Mouse (Mus musculus): ENCODE results near the gene Ube2cbp.

The Ube2cbp gene

DNA sequence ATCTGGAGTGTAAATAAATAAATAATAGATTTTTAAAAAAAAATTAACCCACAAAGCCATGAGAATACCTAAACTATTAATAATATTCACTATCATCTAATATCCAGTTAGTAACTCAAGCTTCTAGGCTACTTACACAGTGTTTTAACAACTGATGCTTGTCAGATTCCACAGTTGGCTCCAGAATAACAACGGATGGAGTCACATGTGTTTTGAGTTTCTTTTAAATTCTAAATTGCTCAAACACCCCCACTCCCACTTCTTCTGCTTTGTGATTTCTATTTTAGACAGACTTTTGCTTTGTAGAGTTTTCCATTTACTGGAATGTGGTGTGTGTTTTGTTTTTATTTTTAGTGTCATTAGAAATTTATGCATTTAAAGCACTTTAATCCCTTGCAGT, 140.0 kb downstream of the Ube2cbp start:
- DNase-seq (ENCODE audit: extremely low spot score, low spot score), result no peak

DNA sequence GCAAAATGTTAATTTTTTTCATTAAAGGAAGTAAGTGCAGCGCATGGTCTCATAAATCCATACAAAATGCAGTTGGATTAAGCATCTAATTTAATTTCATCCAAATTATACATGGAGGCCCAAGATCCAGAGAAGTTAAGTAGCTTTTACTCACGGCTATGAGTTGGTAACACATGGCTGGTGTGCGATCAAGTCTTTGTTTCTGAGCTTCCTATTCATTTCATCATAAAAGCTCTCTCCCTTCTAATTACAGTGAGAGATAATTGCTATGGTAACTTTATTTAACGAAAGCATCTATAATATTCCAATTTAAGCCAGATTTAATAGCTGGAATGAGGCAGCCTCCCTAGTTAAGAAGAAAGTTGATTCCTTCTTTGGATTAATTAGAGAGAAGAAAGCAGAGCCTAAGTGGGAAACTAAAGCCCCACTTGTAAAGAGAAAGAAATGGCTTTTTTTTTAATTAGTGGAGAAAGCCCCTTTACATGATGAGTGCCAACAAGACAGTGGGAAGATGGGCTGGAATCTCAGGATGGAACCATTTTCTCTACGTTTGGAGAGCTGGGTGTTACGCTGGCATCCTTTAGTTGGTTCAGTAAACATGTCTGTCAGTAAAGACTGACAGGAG, 145.1 kb downstream of the Ube2cbp start:
- DNase-seq (ENCODE audit: extremely low spot score, low spot score), result no peak

DNA sequence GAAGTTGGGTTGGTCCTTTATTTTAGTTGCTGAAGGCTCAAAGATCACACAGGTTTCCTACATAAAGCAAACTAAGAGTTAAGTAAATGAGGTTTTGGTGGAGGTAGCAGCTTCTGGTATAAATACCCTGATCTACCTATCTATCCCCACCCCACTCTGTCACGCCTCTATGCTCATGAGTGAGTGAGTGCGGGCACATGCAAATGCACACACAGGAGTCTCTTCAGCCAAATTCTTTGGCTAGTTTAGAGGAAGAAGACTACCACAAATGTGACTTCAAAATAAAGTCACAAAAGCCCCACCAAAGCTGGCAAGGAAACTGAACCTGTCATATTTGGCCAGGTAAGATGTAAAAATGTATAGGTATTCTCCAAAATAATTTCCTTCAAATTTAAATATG, 149.1 kb downstream of the Ube2cbp start:
- DNase-seq (ENCODE audit: extremely low spot score, low spot score), result no peak

DNA sequence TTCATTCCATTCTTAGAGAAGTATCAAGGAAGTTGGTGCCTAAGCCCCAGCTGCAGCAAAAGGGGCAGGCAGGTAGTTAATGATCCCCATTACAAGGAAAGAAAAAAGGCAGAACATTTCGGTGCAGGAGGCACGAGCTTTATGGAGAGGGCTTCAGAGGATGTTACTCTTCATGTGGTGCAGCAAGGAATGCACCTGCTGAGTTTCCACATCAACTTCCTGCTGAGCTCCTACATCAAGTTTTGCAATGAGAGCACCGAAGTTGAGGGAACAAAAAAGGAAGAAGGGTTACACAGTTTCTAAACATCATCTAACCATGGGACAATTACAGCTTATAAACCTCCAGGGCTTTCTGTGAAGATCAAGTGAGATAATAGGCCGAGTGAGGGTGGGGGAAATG, 156.1 kb downstream of the Ube2cbp start:
- no peak for DNase-seq (ENCODE audit: extremely low spot score, low spot score)

DNA sequence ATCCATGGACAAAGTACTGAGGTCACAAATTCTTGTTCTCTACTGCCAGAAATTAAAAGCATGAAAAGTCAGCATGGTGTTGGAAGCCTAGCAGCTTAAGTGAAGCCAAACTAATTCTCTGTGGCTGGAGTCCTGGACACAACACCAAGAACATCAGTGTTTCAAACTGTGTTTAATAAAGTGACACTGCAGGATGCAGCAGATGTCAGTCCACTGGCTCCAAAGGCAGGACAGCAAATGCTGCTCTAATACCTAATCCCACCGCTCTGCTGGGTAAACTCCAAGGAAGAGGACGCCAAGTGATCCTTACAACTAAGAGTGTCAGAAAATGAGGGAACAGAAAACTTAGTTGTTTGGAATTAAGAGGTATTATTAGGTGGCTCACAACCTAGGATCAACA, 158.2 kb downstream of the Ube2cbp start:
- DNase-seq (ENCODE audit: extremely low spot score, low spot score), result no peak

DNA sequence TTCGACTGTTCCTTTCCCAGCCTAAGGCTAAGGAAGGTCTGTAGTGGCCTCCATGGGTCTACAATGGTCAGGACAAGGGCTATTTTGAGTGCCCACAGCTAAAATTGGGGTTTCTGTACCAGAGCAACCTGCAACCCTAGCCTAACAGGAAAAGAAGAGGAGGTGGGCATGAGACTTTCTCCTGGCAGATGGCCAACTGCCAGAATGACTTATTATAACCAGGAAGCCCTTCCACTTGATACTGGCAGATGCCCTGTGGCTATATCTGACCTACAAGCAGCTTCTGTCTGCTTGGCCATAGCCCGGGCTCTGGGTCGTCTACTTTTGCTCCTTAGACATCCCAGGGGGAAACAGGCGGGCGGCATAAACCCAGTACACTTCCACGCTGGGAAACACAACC, 163.3 kb downstream of the Ube2cbp start:
- DNase-seq (ENCODE audit: extremely low spot score, low spot score), result no peak

DNA sequence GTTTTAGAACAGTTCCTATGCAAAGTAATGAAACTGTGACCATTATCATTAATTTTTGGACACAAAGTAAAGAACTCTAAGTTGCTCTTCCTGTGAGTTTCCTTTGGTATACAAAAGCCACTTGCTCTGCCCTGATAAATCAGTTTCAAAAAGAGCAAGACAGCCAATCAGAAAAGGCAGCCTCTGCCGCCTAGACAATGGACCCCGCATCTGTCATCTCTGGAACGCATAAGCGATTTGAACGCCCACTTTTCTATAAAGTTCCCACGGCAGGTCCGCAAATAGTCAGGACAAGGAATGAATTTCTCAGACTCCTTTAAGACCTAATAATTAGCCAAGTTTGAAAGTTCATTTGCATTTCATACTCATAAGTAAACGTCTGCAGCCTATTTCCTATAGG, 166.2 kb downstream of the Ube2cbp start:
- no peak for DNase-seq (ENCODE audit: extremely low spot score, low spot score)

DNA sequence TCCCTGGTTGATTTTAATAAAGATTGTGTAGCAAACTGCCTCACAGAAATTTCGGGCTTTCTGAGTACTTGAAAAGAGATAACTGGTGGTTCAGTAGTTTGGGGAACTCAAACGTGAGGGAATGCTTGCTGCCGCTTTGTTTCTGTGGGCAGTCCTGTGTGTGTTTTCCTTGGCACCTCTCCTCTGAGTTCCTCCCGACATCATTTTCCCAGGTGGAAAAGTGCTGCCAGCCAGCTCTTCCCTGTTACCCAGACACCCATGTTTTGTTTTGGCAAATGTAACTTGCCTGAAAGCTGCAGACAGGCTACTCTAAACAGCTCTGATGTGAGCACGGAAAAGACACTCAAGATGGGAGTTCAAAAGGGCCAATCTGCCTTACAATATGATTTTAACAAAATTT, 166.6 kb downstream of the Ube2cbp start:
- DNase-seq (ENCODE audit: extremely low spot score, low spot score), result no peak

DNA sequence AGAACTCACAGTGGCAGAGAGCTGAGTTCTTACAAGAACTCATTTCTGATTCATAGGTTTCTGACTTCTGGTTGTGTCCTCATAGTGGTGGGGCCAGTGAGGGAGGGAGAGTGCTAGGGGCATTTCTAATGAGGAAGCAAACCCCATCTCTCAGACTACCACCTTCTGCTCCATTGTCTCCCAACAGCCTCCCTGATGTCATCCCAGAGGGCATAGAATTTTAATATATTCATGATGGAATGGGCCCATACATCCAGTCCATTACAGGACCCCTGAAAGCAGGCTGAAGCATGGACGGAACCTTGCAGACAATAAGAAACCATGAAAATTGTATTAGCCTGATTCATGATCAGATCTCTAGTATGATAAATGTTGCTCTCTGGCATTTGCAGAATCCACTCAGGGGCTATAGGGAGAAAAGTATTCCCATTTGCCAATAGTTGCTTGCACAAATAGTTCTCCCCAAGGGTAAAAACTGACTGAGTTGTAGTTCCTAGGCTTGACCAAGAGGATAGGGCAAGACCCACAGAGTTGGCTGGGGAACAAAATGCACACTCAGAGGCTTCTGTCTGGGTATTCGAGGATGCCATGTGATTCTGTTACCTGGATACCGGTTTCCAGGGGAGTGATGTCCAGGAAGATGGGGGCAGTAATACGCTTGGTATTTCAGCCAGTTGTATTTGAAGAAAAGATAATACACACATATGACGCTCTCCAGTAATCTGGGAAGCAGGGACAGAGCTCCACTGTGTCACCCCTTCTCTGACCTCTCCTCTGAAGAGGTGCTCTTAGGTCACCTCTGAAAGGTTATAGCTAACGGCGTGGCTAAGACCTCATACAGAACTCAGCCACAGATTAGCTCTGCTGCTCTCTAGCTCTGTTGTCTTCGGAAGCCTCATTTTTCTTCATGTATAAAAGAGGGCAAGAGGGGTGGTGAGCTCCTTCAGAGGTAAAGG, 167.8 kb downstream of the Ube2cbp start:
- peak; percentile 11 for DNase-seq (ENCODE audit: extremely low spot score, low spot score)

DNA sequence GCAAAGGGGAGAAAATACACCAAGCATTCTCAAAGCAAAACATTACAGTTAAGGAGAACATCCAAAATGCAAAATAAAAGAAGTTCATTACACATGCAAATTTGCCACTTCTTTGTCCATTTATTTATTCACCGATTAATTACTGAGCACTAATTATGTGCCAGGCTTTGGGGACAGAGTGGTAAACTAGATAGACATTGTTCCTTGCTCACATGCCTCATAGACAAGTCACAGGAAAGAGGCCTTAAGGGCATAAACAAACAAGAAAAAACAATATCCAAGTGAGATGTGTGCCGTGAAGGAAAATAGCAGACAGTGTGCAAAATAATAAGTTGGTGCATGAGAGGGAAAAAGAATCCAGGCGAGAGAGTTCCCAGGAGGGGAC, 177.2 kb downstream of the Ube2cbp start:
- no peak for DNase-seq (ENCODE audit: extremely low spot score, low spot score)

DNA sequence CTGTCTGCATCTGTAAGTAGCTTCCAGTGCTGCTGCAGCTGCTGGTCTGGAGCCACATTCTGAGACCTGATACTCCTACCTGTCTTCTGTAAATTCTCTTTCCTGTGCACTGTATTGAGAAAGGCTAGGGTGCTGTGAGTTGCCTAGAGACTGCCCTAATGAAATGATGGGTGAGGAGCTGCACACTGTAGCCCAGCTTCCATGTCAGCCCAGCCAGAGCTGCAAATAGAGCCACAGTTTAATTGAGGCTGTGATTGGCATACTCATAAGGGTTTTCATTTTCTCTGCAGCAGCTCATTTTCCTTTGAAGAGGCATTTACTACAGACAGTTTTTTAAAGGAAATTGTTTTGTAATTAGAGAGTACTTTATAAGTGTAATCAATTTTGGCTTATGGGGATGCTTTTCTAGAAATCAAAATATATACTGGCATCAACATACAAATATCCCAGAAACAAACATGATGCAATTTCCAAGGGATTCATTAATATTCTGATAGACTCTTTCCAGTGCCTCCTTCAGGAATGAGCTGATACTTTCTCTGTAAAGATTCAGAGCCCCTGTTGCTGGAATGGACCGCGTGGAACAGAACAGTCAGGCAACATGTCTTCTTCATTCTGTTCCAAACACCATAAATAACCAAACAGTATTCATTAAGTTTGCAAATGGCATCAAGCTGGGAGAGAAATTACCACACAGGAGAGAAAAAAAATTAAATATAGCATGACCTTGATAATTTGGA, 177.8 kb downstream of the Ube2cbp start:
- DNase-seq (ENCODE audit: extremely low spot score, low spot score), result no peak

DNA sequence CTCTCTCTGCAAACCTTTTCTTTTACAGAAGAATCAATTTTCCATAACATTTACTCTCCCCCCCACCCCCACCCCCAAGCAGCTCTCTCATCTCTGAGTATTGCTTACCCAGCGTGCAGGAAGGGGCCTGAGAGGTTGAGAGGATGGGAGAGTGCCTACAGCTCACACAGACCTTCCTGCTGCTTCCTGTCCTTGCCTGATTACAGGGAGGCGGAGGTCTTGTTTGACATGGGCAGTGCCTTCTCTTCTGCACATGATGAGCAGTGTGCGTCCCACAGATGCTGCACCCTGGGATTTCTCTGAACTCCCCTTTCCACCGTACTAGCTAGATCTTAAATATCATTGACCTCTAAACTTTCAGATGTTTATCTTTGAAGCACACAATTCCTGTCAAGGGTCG, 182.2 kb downstream of the Ube2cbp start:
- DNase-seq (ENCODE audit: extremely low spot score, low spot score), result no peak

DNA sequence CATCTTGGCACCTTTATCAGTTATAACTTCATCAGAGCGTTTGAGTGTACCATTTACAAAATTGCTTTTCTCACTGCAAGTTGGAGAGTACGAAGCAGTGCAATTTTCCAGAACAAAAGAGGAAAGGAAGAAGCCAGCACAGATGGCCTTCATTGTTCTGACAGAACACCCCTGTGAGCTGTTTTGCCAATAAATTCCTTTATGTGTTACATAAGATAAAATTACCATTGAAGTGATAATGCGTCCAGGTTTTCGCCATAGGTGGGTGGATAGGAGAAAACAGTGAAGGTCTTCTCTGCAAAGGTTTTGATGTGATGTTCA, 183.6 kb downstream of the Ube2cbp start:
- DNase-seq (ENCODE audit: extremely low spot score, low spot score), result no peak

DNA sequence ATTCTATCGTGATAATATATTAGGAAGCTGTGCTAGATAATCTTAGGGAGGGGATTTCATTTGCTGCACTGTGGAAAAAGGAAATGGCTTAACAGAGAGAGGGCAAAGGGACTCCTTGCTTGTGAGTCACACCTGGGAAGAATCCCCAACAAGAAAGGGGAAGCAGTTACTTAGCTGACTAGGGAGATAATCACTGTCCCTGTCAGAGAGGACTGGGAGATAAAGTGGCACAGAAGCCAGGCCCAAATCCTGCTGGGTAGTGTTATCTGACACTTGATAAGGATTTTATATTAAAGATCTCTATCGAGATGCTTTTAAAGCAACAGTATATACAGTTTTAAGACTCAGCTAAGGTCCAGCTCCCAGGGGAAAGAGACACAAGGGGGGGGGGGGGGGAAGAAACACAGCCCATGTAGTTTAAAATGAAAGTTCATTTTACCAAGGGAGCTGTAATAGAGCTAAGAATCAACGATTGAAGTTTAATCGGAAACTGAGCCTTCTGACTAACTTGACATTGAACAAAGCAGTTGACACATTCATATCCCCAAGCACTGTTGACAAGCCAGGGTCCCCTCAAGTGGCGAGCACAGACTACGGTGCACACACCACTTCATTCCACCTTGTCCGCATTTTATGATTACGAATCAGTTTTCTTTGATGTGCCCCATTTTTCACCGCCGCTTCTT, 184.1 kb downstream of the Ube2cbp start:
- DNase-seq (ENCODE audit: extremely low spot score, low spot score), result no peak

DNA sequence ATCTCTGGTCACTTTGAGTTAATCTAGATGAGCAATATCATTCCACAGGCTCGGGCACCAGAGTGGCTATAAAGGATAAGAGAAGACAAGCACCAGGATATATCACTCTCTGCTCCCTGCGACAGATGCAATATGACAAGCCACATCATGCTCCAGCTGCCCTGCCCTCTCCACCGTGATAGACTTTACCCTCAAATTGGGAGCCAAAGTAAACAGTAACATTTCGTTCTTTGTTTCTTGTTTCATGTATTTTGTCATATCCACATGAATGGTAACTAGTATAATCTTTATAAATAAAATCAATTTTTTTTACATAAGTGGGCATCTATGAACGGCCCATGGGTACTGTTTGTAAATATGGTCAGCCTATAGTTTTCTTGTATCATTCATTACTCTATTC, 195.2 kb downstream of the Ube2cbp start:
- DNase-seq (ENCODE audit: extremely low spot score, low spot score), result no peak

DNA sequence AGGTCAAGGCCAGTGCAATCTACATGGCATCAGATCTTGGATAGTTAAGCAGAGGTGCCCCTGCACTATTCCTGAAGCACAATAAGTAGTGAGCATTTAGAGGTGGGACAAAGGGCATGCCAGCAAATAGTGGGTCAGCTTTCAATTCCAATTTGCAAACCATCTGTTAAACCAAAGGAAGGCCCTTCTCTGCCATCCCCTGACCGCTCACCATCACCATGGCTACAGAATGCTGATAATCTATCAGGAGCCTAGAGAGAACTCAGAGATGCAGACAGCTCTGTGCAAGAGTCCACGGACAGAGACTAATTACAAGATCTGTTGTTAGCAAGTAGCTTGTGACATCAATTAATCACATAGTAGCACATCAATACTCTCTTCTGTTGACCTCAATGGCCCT, 198.1 kb downstream of the Ube2cbp start:
- DNase-seq (ENCODE audit: extremely low spot score, low spot score), result peak; percentile 28
